Mouse (Mus musculus) kidney, adult 8-10 months (tissue): ENCODE measurements around the gene Snap23.
"Not testable (repeated sequence)": the region's sequence is repeated elsewhere in the genome, so short reads cannot be mapped to it uniquely, and the experiment has no call there.

Source experiments
- DNase-seq, 2 experiments: peaks; one replicate each; pipeline ENCODE4 v3.0.0; 2022

Snap23 gene

DNA sequence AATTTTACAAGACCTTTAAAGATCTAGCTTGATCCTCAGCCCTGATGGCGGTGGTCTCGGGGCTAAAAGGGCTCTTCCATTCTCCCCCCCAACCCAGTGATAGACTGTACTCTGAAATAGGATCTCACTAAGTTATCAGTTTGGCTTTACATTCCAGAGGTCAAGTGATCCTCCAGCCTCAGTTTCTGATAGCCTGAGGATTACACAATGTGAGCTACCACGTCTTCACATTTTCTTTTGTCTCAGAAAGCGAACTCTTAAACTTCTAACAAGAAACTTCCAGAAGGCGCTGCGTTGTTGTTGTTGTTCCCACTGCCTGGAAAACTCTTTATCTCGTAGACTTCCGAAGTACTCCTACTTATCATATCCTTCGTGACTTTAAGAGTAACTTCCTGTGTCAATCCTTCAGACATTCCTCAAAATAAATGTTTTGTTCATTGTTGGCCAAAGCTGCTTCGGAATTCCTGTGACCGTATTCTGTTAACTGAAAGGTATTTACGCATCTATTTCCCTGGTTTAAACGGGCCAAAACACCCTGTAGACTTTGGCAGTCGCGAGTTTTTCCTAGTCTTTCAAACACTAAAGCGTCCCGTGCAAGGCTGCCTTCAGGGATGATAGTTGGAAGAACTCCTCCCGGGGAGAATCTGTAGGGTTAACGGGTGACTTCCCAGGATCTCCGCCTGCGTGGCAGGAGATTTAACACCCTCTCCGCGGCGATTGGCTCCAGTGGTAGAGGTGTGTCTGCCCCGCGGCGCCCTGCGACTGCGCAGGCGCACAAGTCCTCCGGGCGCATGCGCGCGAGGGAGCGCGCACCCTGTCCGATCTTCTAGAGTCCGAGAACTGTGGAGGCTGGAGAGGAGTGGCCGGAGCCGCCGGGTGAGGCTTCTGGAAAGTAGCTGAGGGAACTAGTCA, at the start of gene Snap23:
Gene Snap23, plus strand, starts transcription at position 786 of the 912 bp plus-strand sequence.
- peak; percentile 97 to 98 for DNase-seq

DNA sequence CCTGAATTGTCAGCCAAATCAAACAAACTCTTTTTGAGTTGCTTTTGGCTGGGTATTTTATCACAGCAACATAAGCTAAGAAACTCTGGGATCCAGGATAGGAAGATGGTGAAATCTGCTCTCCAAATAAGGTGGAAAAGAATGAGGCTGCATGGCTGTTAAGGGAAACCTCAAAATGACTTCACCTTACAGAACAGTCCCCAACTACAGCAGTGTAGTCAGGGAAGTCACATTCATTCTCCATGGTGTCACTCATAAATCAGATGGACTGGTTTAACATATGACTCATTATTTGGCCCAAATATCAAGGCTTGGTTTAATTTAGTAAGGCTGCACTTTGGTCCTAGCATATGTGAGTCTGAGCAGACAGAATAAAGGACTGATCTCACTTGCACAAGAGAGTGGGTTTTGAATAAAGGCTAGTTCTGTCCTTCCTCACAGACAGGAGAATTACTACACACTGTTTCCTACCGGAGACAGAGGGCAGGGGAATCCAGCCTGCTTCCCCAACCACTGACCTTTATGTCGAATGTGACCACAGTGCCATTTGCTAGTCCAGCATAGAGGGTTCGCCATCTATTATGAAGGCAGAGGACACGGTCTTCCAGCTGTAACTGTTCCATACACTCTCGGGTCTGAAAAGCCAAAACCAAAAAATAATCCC, 48.8 kb upstream of the Snap23 start:
- DNase-seq = no peak

DNA sequence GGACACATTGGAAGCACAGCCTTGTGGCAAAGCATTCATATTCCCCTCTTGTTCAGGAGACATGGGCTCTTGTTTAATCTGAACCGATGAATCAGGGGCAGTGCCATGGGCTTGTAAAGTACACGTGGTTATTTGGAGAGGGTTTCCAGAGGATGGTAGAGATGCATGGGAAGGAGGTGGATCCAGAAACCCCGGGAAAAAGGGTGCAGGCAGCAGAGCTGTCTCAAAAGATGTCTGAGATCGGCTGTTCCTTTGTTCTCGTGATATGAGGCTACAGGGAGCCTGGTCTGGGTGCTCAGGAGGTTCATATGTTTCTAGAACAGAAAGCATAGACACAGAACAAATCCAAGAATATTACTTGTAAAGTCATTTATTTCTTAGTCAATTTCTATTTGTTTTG, 40.7 kb upstream of the Snap23 start:
- no peak for DNase-seq

DNA sequence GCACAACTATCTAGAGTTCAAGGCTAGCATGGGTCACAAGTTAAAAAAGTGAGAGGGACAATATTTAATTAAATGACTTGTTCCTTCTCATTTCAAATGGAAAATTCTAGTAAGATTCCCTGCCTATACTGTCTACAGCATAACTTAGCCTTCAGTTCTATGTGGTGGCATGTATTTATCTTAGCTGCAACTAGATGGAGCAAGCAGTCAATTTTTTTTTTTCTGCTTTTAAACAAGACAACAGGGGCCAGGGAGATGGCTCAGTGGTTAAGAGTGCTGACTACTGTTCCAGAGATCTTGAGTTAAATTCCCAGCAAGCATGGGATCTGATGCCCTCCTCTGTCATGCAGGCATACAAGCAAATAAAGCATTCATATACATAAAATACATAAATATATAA, 37.9 kb upstream of the Snap23 start:
- no peak for DNase-seq

DNA sequence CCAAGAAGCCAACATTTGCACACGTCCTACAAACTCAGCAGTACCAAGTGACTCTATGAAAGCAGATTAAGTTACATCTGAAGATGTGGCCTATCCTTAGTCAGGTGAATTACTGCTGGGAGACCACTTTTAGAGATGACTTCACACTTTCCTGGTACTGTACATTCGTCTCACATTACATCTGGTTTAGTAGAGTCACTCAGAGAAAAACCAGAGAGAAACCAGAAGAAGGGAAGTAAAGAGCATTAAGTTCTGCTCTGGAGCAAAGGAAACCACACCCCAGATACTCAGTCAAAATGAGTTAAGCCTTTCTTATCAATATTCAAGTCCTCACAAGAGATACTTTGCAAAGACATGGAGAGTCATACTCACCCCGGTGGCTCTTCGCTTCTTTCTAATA, 36.2 kb upstream of the Snap23 start:
- DNase-seq = no peak

DNA sequence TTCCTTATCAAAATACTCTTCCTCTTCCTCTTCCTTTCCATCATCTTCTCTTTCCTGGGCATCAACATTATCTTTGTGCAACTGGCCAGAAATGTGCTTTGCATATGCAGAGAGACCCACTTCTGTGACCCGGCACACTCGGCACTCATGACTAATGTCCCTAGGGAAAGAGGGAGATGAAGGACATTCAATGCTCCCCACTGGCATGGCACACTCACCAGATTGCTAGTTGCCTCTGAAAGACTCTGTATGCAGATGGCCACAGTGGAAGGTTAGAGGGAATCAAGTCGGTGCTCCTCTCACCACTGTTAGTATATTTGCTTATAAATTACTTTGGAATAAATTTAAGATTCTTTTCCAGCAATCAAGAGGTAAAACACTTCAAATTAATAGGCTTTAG, 28.1 kb upstream of the Snap23 start:
- DNase-seq = no peak

DNA sequence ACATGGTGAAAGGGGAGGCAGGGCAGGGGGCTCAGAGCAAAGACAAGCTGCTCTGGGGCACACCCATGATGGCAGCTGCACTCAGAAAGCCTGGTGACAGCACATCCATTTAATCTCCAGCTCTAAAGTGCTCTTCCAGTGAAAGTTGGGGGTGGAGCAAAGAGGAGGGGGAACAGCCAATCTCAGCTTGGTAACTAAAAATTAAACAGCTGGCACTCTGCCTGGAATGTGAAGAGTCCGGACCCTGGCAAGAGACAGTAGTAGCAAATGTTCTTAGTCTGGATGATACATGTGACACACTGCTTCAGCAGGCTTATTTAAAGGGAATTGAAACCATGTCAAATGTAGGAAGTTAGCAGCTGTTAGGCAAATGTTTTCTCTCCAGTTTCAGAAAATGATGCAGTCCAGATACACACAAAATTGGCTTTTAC, 27.7 kb upstream of the Snap23 start:
- DNase-seq = peak; percentile 88 to 93

DNA sequence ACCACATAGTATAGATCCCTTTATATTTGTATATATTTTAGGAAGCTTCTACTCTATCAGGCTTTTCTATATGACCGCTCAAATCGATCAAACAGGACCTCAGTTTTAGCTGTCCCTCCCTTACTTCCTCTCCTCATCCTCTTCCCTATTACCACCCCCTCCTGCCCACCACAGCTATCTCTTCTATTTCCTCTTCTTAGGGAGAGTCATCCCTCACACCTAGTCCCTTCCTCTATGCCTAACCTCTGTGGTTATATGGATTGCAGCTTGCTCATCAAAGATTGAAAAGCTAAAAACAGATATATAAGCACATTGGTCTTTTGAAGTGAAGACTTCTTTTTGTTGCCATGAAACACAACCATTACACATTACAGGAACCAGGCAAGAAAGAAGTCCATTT, 22.7 kb upstream of the Snap23 start:
- DNase-seq = no peak

DNA sequence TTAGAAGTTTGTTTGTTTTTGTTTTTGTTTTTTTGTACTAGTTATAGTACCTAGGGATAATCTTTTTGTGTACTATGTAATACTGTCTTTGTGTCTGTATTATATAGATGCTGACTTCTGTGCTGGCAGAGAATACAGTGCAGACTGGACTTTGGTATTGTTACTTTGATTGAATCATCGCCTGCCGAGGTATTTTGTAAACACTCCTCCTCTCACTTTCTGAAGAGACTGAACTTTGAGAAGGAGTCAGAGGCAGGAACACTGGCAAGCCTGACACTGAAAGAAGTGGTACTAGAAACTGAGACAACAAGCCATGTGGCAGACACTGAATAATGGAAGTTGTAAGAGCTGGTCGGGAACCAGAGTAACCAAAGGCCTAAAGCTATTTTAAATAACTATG, 10.6 kb upstream of the Snap23 start:
- peak; percentile 34 to 60 for DNase-seq

DNA sequence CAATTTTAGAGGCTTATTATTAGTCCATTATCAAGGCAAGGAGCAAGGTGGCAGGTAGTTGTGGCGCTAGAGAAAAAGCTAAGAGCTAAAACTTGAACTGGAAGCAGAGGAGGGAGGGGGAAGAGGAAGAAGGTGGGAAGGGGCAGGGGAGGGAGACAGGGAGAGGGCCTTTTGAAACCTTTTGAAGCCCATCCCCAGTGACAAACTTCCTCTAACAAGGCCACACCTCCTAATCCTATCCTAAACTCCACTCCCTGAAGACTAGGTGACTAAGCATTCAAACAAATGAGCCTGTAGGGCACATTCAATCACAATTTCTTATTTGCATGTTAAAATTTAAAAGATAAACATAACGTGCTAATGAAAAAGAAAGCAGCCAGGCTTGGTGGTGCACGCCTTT, 8.7 kb upstream of the Snap23 start:
- DNase-seq = no peak

DNA sequence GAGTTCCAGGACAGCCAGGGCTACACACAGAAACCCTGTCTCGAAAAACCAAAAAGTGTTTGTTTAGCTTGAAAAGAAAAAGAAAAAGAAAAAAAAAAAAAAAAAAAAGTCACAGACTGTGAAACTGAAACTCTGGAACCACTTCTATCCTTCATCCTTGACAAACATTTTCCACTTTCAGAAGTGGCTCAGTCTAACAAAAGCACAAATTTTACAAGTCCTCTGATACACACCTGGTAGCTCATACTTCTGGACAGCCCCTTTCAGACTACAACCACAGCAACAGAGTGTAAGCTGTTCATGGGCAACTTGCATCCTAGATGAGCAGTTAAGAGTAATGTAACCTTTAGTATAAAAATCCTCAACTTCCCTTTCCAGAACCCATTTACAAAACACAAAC, 5.9 kb upstream of the Snap23 start:
- no peak for DNase-seq

DNA sequence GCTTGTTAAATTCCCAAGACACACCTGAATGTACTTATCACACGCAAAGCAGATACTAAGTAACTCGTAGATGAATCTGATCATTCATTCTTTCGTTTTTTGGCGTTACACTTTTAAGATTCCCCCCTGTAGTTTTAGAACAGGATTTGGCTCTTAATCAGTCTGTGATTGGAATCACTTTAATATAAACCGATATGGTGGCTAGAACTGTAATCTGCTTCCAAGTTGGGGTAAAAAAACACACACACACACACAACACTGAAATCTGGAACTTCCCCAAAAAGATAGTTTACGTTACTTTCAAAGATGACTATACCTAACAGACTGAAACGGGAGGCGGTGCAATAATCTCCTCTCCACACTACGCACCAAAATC, 4.6 kb upstream of the Snap23 start:
- DNase-seq = no peak

DNA sequence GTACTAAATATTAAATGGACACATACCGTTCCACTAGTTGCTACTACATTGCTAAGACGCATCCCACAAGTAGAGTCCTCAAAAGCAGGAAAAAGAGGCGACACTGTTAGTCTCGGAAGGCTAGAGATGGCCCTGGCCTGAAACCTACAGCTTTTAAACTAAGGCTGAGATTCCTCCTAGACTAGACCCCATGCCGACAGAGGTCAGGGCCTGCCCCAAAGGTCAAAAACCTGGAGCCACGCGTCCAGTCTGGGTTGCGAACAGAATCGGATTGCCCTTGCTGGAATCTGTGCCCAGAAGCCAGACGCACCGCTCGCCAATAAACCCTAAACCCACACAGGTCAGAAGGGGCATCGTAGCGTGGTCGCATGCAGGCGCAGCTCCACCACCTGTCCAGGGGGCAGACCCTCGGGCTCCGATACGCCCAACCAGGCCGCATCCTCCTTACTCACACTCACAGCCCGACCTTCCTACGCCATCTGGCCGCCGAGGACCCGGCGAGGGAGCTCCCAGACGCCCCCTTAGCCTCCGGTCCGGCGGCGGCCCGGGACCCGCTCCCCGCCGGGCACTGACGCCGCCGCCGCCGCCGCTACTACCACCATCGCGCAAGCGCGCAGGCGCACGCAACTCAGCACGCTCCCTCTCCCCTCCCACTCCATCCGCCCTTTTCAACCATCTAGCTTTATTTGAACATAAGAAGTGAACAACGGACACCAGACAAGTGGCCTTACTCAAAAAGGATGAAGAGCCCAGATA, 4.1 kb upstream of the Snap23 start, which contains the start of gene Zfp106:
Gene Zfp106, minus strand, starts transcription at position 609 of the 756 bp plus-strand sequence.
- DNase-seq = peak; percentile 90 to 91

DNA sequence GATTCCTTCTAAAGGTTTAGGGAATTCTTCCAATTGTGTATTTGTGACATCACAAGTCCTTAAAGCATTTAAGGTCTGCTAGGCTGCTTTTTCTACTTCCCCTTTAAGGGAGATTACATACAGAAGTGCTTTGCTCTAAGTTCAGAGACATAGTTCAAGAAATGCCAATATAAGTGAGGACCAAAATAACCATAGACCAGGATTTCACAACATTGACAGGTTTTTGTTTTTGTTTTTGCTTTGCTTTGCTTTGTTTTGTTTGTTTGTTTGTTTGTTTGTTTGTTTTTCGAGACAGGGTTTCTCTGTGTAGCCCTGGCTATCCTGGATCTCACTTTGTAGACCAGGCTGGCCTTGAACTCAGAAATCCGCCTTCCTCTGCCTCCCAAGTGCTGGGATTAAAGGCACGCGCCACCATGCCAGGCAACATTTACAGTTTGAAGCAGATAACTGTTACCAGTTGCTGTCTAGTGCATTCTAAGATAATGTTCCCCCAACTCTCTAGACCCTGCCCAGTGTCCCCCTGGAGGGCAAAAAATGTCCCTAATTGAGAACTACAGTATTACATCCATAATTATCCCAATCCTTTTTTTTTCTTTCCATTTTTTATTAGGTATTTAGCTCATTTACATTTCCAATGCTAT, 2.8 kb upstream of the Snap23 start:
- DNase-seq = not testable (repeated sequence)

DNA sequence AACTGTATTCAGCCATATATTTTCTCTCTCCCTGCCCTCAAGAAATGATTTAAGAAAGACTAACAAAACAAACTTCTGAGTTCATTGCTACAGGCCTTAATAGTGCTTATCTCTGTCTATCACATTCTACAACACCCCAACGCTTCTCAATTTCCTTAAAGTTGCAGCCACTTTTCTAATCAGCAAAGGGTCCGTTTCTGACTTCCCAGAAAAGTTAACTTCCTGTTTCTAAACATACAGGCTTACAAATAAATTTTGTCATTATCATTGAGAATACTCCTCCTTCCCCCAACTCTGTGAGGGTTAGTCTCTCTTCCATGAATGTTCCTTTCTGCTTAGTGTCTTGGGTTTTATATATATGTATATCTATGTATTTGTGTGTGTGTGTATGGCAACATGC, 2.1 kb upstream of the Snap23 start:
- DNase-seq = no peak

DNA sequence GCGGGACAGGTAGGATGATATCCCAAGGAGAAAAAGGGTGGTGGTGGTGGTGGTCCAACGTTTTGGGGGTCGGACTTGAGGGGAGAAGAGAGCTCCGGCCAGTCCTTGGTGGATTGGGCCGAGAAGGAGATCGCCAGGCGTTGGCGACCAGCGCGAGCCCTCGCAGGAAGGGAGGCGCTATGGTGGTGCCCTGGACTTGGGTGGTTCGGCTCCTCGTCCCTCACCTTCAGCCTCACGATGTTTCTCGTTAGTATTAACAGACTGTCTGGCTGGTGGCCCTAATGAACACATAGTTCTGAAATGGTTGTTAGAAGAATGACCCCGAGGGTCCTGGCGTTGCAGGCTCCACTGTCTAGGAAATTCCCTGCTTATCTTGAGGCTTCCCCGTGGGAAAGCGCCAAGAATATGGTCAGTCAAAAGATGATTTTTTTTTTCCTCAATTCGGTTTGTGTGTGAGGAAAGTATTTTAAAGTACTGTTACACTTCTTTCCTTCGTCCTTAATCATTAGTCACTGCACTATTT, 388 bp downstream of the Snap23 start:
- no peak for DNase-seq

DNA sequence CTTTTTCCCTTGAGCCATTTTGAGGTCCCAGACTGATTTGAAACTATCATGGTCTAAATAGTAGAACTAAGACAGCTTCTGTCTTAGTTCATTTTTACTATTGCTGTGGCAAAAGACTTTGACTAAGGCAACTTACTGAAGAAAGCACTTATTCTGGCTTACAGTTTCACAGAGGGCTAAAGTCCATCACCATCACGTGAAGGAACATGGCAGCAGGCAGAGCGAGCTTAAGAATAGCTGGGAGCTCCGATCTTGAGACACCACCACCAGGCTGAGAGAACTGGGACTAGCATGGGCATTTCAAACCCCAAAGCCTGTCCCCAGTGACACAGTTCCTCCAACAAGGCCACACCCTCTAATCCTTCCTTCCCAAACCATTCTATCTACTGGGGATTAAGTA, 3.6 kb downstream of the Snap23 start:
- DNase-seq = peak; percentile 68 to 73

DNA sequence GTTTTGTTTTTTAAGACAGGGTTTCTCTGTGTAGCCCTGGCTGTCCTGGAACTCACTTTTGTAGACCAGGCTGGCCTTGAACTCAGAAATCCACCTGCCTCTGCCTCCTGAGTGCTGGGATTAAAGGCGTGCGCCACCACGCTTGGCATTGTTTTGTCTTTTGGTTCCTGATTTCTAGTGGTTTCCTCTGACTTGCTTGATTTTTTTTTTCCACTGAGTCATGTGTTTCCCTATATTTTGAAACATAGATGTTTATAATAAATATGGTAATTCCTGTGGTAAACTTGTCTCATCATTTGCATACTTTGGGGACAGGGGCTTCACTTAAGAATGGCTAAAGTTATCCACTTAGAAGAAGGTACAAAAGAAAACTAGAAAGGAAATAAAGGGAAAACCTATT, 4.7 kb downstream of the Snap23 start:
- not testable (repeated sequence) for DNase-seq

DNA sequence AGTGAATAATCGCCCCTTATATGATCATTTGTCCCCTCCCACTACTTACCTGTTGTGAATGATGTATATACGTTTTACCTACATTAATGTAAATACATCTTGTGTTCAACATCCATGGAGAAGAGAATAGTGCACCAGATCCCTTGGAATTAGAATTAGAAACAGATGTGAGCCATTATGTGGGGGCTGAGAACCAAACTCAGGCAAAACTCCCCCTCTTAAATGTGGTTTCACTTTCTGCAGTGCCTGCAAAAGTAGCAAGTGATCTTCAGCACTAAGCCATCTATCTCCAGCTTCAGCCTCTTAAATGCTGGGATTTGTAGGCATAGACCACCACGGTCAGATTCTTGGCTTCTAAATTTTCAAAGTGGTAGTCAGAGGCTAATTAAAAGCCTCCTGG, 7.7 kb downstream of the Snap23 start:
- DNase-seq = no peak

DNA sequence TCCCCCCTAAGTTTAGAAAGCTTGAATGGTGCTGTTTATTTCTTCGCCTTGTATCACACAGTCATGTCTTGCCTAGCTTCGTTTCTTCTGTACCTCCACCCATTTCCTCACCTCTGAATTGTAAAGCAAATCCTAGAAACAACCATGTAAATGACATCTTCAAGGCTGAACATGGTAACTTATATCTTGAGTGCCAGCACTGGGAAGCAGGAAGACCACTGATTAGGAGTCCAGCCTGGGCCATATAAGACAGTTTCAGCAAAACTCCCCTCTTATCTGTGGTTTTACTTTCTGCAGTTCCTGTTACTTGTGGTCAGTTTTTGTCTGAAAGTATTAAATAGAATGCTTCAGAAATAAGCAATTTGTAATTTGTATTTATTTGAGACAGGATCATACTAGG, 8.5 kb downstream of the Snap23 start:
- no peak for DNase-seq

DNA sequence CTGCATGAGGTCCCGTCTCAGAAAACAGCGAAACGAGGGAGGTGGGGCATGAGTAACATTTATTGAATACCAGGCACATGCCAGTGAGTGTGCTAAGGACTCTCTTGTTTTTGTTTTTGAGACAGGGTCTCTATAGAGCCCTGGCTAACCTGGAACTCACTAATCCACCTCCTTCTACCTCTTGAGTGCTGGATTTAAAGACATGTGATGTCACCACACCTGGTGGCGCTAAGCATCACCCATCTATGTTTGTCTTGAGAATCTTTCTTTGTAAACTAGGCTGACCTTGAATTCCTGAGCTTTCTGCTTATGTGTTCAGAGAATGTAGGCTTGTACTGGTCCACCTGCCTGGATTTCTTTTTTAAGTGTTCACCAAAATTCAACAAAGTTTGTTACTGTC, 10.3 kb downstream of the Snap23 start:
- no peak for DNase-seq

DNA sequence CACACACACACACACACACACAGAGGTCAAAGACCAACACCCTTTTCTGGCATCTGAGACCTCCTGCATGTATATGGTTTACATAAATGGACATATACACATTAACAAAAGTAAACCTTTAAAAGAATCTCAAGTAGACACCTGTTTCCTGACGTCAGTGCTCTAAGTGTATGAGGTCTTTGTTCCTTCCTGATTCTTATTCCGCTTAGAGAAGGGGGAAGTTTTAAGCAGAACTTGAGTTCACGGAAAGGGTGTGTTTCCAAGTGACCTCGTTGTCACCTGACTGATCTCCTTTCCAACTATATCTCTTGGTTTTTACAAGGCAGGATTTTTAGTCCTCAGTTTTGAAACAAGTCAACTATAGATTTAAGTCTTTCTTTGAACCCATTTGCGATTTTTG, 10.8 kb downstream of the Snap23 start:
- no peak for DNase-seq

DNA sequence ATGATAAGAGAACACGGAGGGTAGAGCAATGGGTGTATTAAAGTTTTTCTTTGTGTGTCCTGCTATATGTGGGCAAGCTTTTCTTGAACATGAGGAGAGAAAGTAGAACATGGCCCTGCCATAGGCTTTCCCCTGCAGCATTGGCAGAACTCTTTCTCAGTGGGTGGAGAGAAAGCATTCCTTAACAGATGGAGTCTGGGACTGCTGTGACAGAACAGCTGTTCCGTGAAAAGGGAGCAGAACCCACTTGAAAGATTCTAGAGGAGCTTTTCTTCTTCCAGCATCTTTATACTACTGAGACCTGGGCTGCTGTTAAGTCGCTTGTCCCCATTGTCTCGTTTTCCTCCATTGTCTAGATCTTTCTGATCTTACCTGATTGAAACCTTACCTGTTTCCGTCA, 22.3 kb downstream of the Snap23 start:
- DNase-seq = no peak
